Comparison of ENCODE assay signal across 7 mouse cellular contexts in the genomic region with DNA sequence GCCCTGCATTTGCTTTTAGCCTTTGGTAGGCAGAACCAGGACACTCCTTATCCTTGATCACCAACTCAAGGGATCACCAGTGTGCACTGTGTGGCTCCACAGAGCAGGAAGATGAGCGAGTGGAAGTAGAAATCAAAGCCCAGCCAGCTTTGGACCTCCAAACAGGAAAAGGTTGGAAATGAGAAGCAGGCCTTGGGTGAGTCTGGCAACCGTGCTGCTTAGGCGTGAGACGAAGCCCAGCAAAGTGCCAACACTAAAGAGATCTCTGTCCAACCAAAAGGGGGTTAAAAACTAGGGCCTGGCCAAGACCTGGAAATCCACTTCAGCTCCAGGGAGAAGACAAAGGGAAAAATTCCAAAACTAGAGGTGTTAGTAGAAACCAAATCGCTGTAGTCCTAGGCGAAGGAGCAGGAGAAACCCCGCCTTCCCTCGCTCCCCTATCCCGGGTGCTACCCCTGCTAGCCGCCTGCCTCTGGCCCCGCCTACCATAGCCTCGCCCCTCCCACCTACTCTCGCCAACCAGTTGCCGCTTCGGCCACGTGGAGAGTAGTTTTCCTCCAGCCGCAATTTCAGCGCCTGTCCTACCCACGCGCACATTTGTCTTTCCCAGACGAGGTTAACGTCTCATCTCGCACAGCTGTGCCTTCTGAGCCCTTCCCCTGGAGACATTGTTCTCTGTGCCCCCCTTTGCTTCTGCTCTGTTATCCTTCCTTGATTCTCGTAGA. TPM values are rescaled to one million over a fixed set of nuclear protein-coding genes. Genes with fewer than 3 reads are reported as not detected.
DNase-seq lines count a peak whose midpoint lies in the region; ATAC-seq lines count a peak whose summit lies in the region.

No protein-coding gene starts in this region.

- 0 out of 2 replicates have a peak, but pooled peaks cover 10% of the 10 kb centered on the region for H3K4me1 ChIP-seq in embryonic facial prominence, embryonic 15.5 days
- peaks cover 11% of the 10 kb centered on the region for H3K4me1 ChIP-seq in heart, embryonic 10.5 days

- no peaks in the 10 kb centered on the region for H3K9me3 ChIP-seq in embryonic facial prominence, embryonic 15.5 days (replicated peaks)
- H3K9me3 ChIP-seq in heart, embryonic 10.5 days, result no peaks in the 10 kb centered on the region

- no peak overlapping the region for H3K27ac ChIP-seq in embryonic facial prominence, embryonic 15.5 days (replicated peaks)
- H3K27ac ChIP-seq in heart, embryonic 10.5 days, result peak overlapping the region; percentile 72; the same call in 1 of the 2 replicates

- ATAC-seq in embryonic facial prominence, embryonic 15.5 days (ENCODE audit: insufficient number of reproducible peaks, low FRiP score, low TSS enrichment, low read depth), result peak; percentile 87

- H3K36me3 ChIP-seq in embryonic facial prominence, embryonic 15.5 days, result peaks cover 5% of the 10 kb centered on the region
- peaks cover 6% of the 10 kb centered on the region; the same call in 1 of the 2 replicates for H3K36me3 ChIP-seq in heart, embryonic 10.5 days

- peak; percentile 37 to 54 for DNase-seq in adrenal gland, postnatal 4 days (ENCODE audit: low spot score in 2 of 2)
- peak; percentile 92 for DNase-seq in heart, embryonic 10.5 days (ENCODE audit: low spot score)
- DNase-seq in kidney, adult 9 months, result peak; percentile 67
- DNase-seq in liver, result peak; percentile 91
- peak; percentile 9 to 40 for DNase-seq in monocyte, adult 2 months (ENCODE audit: low read depth in 1 of 2, low spot score in 2 of 2)
- DNase-seq in spleen, postnatal 14 days (ENCODE audit: low spot score in 2 of 2), result peak; percentile 65 to 67

- H3K9ac ChIP-seq in embryonic facial prominence, embryonic 15.5 days, result no peak overlapping the region

- H3K4me2 ChIP-seq in embryonic facial prominence, embryonic 15.5 days (replicated peaks), result peak overlapping the region; percentile 74

- WGBS in embryonic facial prominence, embryonic 15.5 days, result 9% methylated on average over 24 of the region's 24 CpGs
- WGBS in heart, embryonic 10.5 days, result 11% methylated on average over 24 of the region's 24 CpGs

- peak overlapping the region; percentile 35 for H3K4me3 ChIP-seq in embryonic facial prominence, embryonic 15.5 days (replicated peaks)
- H3K4me3 ChIP-seq in heart, embryonic 10.5 days, result peak overlapping the region; percentile 56

- no peaks in the 10 kb centered on the region for H3K27me3 ChIP-seq in embryonic facial prominence, embryonic 15.5 days
- no peaks in the 10 kb centered on the region for H3K27me3 ChIP-seq in heart, embryonic 10.5 days (ENCODE audit: insufficient read depth, poor library complexity, severe bottlenecking)

RNA-seq across cellular contexts. Expression of a gene that starts 0.9 kb away (rescaled TPM):
- under 1 TPM; 0.45 to 0.90 TPM for total RNA-seq in adrenal gland, postnatal 4 days (2021)
- not detected in 2 replicates for polyA plus RNA-seq in embryonic facial prominence, embryonic 15.5 days (2015; fragmentation: Nextera tagmentation; extraction: Ambion mirVana)
- 0.04 TPM in 1 of 2 replicates, not detected in the other for polyA plus RNA-seq in heart, embryonic 10.5 days (2016; fragmentation: Nextera tagmentation; extraction: Ambion mirVana)

RNA-seq across cellular contexts. Expression of a gene that starts 37.7 kb away (rescaled TPM):
- total RNA-seq in adrenal gland, postnatal 4 days (2021), result 100 to 1,000 TPM; 132 to 148 TPM
- 200 and 207 TPM in 2 replicates for polyA plus RNA-seq in embryonic facial prominence, embryonic 15.5 days (2015; fragmentation: Nextera tagmentation; extraction: Ambion mirVana)
- 311 and 313 TPM in 2 replicates for polyA plus RNA-seq in heart, embryonic 10.5 days (2016; fragmentation: Nextera tagmentation; extraction: Ambion mirVana)

Comparison
In these comparisons a context has a peak if more than half of its experiments do, and no peak if none do; other contexts are left out.
1. DNase-seq: peak in every context shown above with its lines; median percentile 92 in heart, embryonic 10.5 days; 91 in liver; 67 in kidney, adult 9 months; 66 in spleen, postnatal 14 days; 46 in adrenal gland, postnatal 4 days; 24 in monocyte, adult 2 months.